Comparison of ENCODE assay signal across 17 mouse cellular contexts in genomic region chr3:79411666-79412065, GRCm38 (mm10).
"Had no signal": no experiment of that assay in that cellular context is flagged by ENCODE, and none has a peak within 500 bp of the region (broad histone marks: within the 10 kb centered on the region; RNA-seq: fewer than 3 reads in every experiment).

No protein-coding gene starts in this region.

- H3K36me3 ChIP-seq: limb, embryonic 15.5 days; liver, embryonic 12.5 days; lung, embryonic 15.5 days; midbrain, embryonic 10.5 days; midbrain, embryonic 15.5 days; neural tube, embryonic 13.5 days; stomach, embryonic 15.5 days had no signal

- ATAC-seq: liver, embryonic 12.5 days; midbrain, embryonic 15.5 days had no signal

- H3K4me1 ChIP-seq: liver, embryonic 12.5 days; stomach, embryonic 15.5 days had no signal

- H3K9ac ChIP-seq: limb, embryonic 15.5 days; liver, embryonic 12.5 days; lung, embryonic 15.5 days; midbrain, embryonic 15.5 days; neural tube, embryonic 13.5 days; stomach, embryonic 15.5 days had no signal

- H3K27ac ChIP-seq: limb, embryonic 15.5 days; liver, embryonic 12.5 days; lung, embryonic 15.5 days; midbrain, embryonic 10.5 days; midbrain, embryonic 15.5 days; neural tube, embryonic 13.5 days; stomach, embryonic 15.5 days had no signal

- H3K4me2 ChIP-seq: limb, embryonic 15.5 days; liver, embryonic 12.5 days; lung, embryonic 15.5 days; midbrain, embryonic 15.5 days; neural tube, embryonic 13.5 days; stomach, embryonic 15.5 days had no signal

- DNase-seq: kidney, adult 2 months; kidney, postnatal 36 days; layer of hippocampus, adult 9-11 months; layer of hippocampus, postnatal 36 days; lung, postnatal 14 days; retina, postnatal 1 day; right cerebral cortex, postnatal 4 days; spleen, adult 18-20 months; thymus, adult 2 months; thymus, postnatal 25 days had no signal

- H3K4me3 ChIP-seq: limb, embryonic 15.5 days; liver, embryonic 12.5 days; lung, embryonic 15.5 days; midbrain, embryonic 10.5 days; midbrain, embryonic 15.5 days; neural tube, embryonic 13.5 days; stomach, embryonic 15.5 days had no signal

- H3K9me3 ChIP-seq: limb, embryonic 15.5 days; liver, embryonic 12.5 days; lung, embryonic 15.5 days; midbrain, embryonic 10.5 days; midbrain, embryonic 15.5 days; neural tube, embryonic 13.5 days; stomach, embryonic 15.5 days had no signal

- H3K27me3 ChIP-seq: limb, embryonic 15.5 days; liver, embryonic 12.5 days; lung, embryonic 15.5 days; midbrain, embryonic 15.5 days; neural tube, embryonic 13.5 days; stomach, embryonic 15.5 days had no signal
